Mouse (Mus musculus) heart, embryonic 13.5 days (tissue): ENCODE results near the gene Pifo. TPM values are rescaled to one million over a fixed set of nuclear protein-coding genes. Genes with fewer than 3 reads are reported as not detected.
A peak's percentile ranks its signal among the peaks of the same experiment; 100 is the strongest.
"Not testable (repeated sequence)": the region's sequence is repeated elsewhere in the genome, so short reads cannot be mapped to it uniquely, and the experiment has no call there.

Source experiments
- ATAC-seq: fragments of 200-750 bp; cut with Nextera tagmentation; 2 replicates; pipeline ENCODE4 v1.8.0; 2017; ENCODE audit warnings: moderate TSS enrichment; ENCODE audit not compliant: insufficient number of reproducible peaks, low FRiP score, low TSS enrichment; ENCODE audit errors: extremely low read depth
- H3K27ac ChIP-seq: fragments of 300-500 bp; sonication (generic); replicated peaks from 2 replicates; pipeline ENCODE4 v1.5.1; 2015; ENCODE audit warnings: moderate library complexity, mild to moderate bottlenecking, inconsistent platforms
- H3K27me3 ChIP-seq: fragments of 300-500 bp; sonication (generic); replicated peaks from 2 replicates; pipeline ENCODE4 v1.6.1; 2015; ENCODE audit warnings: mild to moderate bottlenecking, inconsistent platforms
- H3K36me3 ChIP-seq: fragments of 300-500 bp; sonication (generic); 2 replicates; pipeline ENCODE4 v1.6.1; 2015; ENCODE audit warnings: mild to moderate bottlenecking, inconsistent platforms
- H3K4me1 ChIP-seq: fragments of 300-500 bp; sonication (generic); 2 replicates; pipeline ENCODE4 v1.6.1; 2015; ENCODE audit warnings: inconsistent platforms
- H3K4me2 ChIP-seq: fragments of 300-500 bp; sonication (generic); 2 replicates; pipeline ENCODE4 v1.6.1; 2015; ENCODE audit warnings: inconsistent platforms, mild to moderate bottlenecking, moderate library complexity
- H3K4me3 ChIP-seq: fragments of 300-500 bp; sonication (generic); 2 replicates; pipeline ENCODE4 v1.5.1; 2015; ENCODE audit warnings: moderate library complexity, mild to moderate bottlenecking, inconsistent platforms
- H3K9ac ChIP-seq: fragments of 300-500 bp; sonication (generic); 2 replicates; pipeline ENCODE4 v1.6.1; 2015; ENCODE audit warnings: inconsistent platforms, mild to moderate bottlenecking, moderate library complexity
- H3K9me3 ChIP-seq: fragments of 300-500 bp; sonication (generic); 2 replicates; pipeline ENCODE4 v1.6.1; 2016; ENCODE audit warnings: inconsistent platforms
- WGBS: fragments of 180-500 bp; shearing (Covaris S2); methylation state at CpG from one replicate; pipeline ENCODE4 v1.1.7; 2015; ENCODE audit warnings: mixed read lengths; 5-methylcytosine and 5-hydroxymethylcytosine counted together
- polyA plus RNA-seq: library from polyadenylated mRNA; unstranded; fragments of >200 nt; fragmentation: Nextera tagmentation; extraction: Ambion mirVana; gene quantifications from 2 replicates; pipeline ENCODE4 v1.2.1, GENCODE M21; 2015

The Pifo gene
- polyA plus RNA-seq, 1 experiment from 2014 or later, result not detected

DNA sequence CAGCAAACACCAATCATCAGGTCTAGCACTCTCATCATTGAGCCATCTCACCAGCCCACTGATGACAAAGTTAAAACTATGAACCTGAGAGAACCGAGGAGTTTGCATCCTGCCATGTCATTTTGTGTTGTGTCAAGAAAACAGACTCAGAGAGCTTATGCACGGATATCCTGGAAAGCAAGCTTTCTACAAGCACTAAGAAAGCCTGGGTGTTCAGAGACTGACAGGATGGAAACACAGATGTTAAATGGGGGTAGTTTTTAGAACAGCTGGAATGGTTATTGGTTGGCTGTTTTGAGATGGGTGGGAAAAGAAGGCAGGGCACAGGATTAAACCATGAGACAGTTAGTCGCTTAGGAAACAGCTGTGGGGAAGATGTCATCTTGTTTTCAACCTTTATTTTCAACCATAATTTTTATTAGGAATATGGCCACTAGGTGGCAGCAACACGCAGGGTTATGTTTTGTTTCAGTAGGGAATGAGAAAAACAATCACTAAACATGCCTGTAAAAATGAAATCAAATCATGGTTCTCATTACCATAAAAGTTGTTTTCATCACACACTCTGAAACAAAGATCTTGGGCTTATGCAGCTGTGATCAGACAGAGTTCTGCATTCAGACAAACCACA, 22.7 kb downstream of the Pifo start:
- H3K9ac ChIP-seq, result no peak overlapping the region
- WGBS, result 25% methylated on average over 4 of the region's 4 CpGs
- no peaks in the 10 kb centered on the region for H3K27me3 ChIP-seq
- no peaks in the 10 kb centered on the region for H3K9me3 ChIP-seq
- no peaks in the 10 kb centered on the region for H3K4me1 ChIP-seq
- H3K27ac ChIP-seq, result no peak overlapping the region
- H3K4me2 ChIP-seq, result no peak overlapping the region
- ATAC-seq, result no peak
- H3K36me3 ChIP-seq, result no peaks in the 10 kb centered on the region
- H3K4me3 ChIP-seq, result no peak overlapping the region

DNA sequence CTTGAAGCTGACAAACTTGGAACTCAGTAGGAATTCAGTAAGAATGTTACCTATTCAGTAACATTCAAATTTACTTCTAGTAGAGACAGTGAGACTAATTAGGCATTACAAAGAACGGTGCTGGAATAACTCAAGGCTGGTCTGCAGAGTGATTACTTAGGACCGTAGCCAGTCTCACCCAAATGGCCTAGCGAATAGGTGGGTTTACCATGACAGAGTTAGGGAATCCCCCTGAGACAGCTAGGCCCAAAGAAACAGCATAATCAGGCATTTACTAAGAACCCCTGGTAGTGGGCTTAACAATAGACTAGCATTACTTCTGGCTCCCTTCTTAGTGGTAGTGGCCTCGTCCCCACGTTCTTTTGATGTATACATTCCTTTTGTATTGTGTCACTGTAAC, 24.8 kb downstream of the Pifo start:
- H3K4me3 ChIP-seq, H3K27ac ChIP-seq, H3K27me3 ChIP-seq, H3K36me3 ChIP-seq, ATAC-seq, H3K9me3 ChIP-seq, H3K4me1 ChIP-seq, H3K4me2 ChIP-seq, H3K9ac ChIP-seq: not testable (repeated sequence)
- 53% methylated on average over 5 of the region's 5 CpGs for WGBS

DNA sequence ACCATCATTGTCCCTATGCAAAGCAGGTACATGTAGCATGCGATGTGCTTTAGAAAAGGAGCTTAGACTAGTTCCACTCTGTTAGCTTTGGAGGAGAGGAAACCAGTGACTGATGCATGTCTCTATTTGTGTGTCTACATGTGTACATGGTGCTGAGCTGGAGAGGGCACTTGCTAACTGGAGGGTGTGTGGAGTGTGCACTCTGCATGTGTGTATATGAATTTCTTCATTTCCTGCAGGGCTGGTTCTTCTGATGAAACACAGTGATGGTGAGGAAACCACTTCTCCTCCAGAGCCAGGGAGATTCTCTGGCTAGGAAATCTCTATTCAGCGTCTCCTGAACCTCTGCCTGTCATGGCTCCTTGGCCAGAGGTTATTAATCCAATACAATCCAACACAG, 40.3 kb downstream of the Pifo start:
- WGBS, result 81% methylated on average over 2 of the region's 2 CpGs
- Histone ChIP-seq H3K9ac (no peak overlapping the region), H3K4me1 (no peaks in the 10 kb centered on the region), H3K36me3 (peaks cover 20% of the 10 kb centered on the region), H3K4me2 (no peak overlapping the region), H3K9me3 (no peaks in the 10 kb centered on the region), H3K4me3 (no peak overlapping the region), H3K27me3 (no peaks in the 10 kb centered on the region), H3K27ac (no peak overlapping the region)
- ATAC-seq, result no peak

DNA sequence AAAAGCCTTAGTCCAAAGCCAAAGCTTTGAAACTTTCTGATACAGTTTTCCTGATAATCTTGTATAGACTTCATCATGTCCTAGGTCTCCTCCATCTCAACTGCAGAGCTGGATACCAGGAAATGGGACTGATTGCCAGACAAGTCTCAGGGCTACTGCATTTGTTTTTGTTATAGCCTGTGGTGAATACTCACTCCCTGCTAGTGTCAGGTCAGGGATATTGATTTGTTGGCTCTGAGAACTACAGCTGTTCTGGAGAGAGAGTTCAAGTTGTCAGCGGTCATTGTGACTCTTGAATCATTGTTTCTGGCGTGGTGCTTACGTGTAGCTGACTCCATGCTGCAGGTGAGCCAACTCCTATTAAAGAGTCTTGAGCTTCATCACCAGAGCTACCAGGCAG, 41.0 kb downstream of the Pifo start, which contains the start of gene Ovgp1:
TSS of gene Ovgp1 (plus strand) at position 301 of the 400 bp plus-strand sequence.
- 82% methylated on average over 3 of the region's 3 CpGs for WGBS
- no peak for ATAC-seq
- Histone ChIP-seq H3K9ac (no peak within 1 kb of the TSS), H3K27ac (no peak within 1 kb of the TSS), H3K4me1 (no peaks in the 10 kb centered on the region), H3K27me3 (no peaks in the 10 kb centered on the region), H3K36me3 (peaks cover 27% of the 10 kb centered on the region), H3K4me3 (no peak within 1 kb of the TSS), H3K9me3 (no peaks in the 10 kb centered on the region), H3K4me2 (no peak within 1 kb of the TSS)

DNA sequence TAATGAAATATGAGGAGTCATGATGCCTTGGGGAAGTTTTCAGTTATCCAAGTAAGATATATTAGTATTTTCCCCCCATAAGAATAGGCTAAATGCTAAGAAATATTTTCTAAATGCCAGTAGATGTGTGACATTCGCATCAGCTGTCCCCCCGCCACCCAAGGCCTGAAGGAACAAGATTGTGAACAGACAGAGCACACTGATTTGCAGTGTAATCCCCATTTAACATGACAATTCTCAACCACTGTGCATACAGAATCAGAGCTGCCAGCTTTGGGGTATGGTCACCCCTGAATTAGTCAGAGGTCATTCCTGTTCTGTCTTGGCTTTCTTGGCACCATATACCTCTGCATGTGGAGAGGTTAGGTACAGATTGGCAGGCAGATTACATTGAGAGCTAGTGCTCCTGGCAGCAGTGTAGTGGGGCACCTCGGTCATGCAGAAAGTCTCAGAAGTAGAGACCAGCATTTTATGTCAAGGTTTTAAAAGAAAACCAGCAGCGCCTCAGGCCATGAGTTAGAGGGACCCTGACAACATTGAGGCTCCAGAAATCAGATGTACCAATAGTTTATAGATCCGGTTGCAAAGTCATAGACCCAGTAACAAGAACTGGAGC, 42.5 kb downstream of the Pifo start:
- Histone ChIP-seq H3K36me3 (peaks cover 42% of the 10 kb centered on the region), H3K4me2 (no peak overlapping the region), H3K4me3 (no peak overlapping the region), H3K27me3 (no peaks in the 10 kb centered on the region), H3K9me3 (no peaks in the 10 kb centered on the region), H3K4me1 (no peaks in the 10 kb centered on the region), H3K9ac (no peak overlapping the region), H3K27ac (no peak overlapping the region)
- 78% methylated on average over 5 of the region's 5 CpGs for WGBS
- ATAC-seq, result no peak

DNA sequence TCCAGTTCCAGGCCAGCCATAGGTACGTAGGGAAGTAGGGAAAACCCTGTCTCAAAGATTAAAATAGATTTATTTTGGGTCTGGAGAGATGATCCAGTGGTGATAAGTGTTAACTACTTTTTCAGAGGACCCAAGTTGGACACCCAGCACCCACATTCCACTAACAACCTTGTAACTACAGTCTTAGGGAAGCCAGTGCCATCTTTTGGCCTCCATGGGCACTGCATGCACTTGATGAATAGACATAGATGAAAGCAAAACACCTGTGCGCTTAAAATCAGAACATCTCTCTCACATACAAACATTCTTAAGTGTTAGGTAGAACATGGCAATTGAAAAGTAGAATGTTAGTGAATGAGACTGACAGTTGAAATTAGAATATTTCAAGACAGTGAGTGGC, 53.7 kb downstream of the Pifo start:
- no peak overlapping the region for H3K9ac ChIP-seq
- ATAC-seq, result no peak
- H3K9me3 ChIP-seq, result no peaks in the 10 kb centered on the region
- H3K4me3 ChIP-seq, result peak overlapping the region; percentile 96
- H3K4me1 ChIP-seq, result peaks cover 35% of the 10 kb centered on the region
- H3K27me3 ChIP-seq, result no peaks in the 10 kb centered on the region
- no peak overlapping the region for H3K27ac ChIP-seq
- peak overlapping the region; percentile 94 for H3K4me2 ChIP-seq
- WGBS, result 96% methylated on average over 2 of the region's 2 CpGs
- H3K36me3 ChIP-seq, result peaks cover 61% of the 10 kb centered on the region

DNA sequence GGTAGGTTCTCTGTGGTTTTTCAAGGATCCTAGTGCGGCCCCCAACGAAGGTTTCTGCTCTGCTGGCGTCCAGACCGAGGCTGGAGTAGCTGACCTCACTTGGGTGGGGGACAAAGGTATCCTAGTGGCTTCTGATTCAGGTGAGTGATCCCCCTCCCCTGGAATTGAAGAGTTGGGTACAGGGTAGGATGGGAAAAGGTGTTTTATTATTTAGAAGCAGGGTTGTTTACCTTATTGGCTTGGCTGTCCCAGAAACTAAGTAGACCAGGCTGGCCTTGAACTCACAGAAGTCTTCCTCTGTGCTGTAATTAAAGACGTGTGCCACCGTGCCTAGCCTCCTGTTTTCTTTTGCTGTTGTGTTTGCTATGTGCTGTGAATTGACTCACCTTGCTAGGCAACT, 54.4 kb downstream of the Pifo start, which contains the start of gene Atp5f1:
TSS of gene Atp5f1 (minus strand) at position 101 of the 400 bp plus-strand sequence.
- no peaks in the 10 kb centered on the region for H3K27me3 ChIP-seq
- peaks cover 57% of the 10 kb centered on the region for H3K36me3 ChIP-seq
- no peak for ATAC-seq
- peaks cover 35% of the 10 kb centered on the region for H3K4me1 ChIP-seq
- H3K27ac ChIP-seq, result peak within 1 kb of the TSS; percentile 95
- H3K4me3 ChIP-seq, result peak within 1 kb of the TSS; percentile 96
- peak within 1 kb of the TSS; percentile 100 for H3K9ac ChIP-seq
- 4% methylated on average over 6 of the region's 6 CpGs for WGBS
- no peaks in the 10 kb centered on the region for H3K9me3 ChIP-seq
- H3K4me2 ChIP-seq, result peak within 1 kb of the TSS; percentile 94

DNA sequence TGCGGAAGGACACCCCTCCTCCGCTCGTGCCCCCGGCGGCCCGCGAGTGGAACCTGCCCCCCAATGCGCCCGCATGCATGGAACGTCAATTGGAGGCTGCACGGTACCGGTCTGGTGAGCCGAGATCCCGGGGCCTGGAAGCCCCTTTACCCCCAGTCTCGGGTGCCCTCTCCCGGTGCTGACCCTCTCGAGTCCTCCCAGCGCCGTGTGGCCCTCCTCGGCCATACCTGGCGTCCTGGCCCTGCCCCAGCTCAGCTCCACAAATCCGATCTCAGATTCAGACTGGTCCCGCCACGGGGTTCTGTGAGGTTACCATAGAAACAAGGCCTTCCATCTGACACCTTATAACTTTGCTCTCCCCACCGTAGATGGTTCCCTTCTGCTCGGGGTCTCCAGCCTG, 54.9 kb downstream of the Pifo start:
- peak overlapping the region; percentile 96 for H3K4me3 ChIP-seq
- H3K9me3 ChIP-seq, result no peaks in the 10 kb centered on the region
- H3K4me1 ChIP-seq, result peaks cover 39% of the 10 kb centered on the region
- ATAC-seq, result peak; percentile 59
- peaks cover 57% of the 10 kb centered on the region for H3K36me3 ChIP-seq
- peak overlapping the region; percentile 62 for H3K27ac ChIP-seq
- peak overlapping the region; percentile 94 for H3K4me2 ChIP-seq
- H3K9ac ChIP-seq, result peak overlapping the region; percentile 96
- H3K27me3 ChIP-seq, result no peaks in the 10 kb centered on the region
- WGBS, result under 1% methylated on average over 26 of the region's 26 CpGs

DNA sequence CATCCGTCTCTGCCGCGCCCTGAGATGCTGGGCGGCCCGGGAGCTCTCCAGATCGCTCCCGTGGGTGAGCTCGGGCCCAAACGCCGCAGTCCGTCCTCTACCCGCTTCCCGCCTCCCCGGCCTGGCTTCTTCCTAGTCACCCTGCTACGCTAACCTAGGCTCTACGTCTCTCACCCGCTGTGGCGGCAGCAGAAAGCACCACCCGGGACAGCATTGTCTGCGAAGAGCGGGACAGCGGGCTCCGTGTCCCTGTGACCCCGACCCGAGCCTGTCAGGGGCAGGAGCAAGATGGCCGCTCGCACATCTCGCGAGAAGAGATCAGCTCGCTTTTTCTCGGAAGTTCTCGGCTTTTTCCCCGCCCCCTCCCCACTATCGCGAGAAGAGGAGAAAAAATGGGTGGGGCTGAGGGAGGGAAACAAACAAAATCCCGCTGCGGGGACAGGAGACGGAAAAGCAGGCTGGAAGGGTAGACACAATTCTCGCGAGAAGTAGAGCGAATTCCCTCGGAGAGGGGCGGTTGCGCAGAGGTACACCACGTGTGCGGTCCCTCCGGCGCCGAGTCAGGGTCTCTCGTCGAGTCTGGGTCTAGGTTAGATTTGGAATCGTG, 55.4 kb downstream of the Pifo start, which contains the start of gene Wdr77:
TSS of gene Wdr77 (plus strand) at position 396 of the 607 bp plus-strand sequence.
- peak within 1 kb of the TSS; percentile 100 for H3K9ac ChIP-seq
- H3K4me3 ChIP-seq, result peak within 1 kb of the TSS; percentile 96
- peak within 1 kb of the TSS; percentile 94 for H3K4me2 ChIP-seq
- under 1% methylated on average over 52 of the region's 52 CpGs for WGBS
- H3K27me3 ChIP-seq, result no peaks in the 10 kb centered on the region
- H3K27ac ChIP-seq, result peak within 1 kb of the TSS; percentile 95
- H3K4me1 ChIP-seq, result peaks cover 39% of the 10 kb centered on the region
- H3K36me3 ChIP-seq, result peaks cover 56% of the 10 kb centered on the region
- peak; percentile 97 for ATAC-seq
- no peaks in the 10 kb centered on the region for H3K9me3 ChIP-seq

DNA sequence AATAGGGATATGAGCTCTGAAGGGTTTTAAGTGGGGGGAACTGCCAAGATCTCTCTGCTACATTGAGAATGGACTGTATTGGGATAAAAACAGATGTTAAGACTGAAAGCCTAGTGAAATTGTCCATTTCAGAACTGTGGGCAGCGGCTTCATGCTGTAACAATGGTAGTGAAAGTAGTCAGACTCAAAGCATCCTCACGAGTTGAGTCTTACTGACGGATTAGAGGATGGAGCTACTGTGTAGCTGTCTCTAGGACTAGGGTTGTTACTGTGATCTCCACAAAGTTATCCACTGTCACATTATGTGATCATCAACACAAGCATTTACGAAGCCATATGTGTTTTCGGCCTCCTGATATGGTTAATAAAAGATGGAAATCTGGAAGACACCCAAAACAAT, 56.2 kb downstream of the Pifo start:
- Histone ChIP-seq H3K4me3 (peak overlapping the region; percentile 96), H3K27ac (peak overlapping the region; percentile 95), H3K36me3 (peaks cover 56% of the 10 kb centered on the region), H3K9ac (peak overlapping the region; percentile 100), H3K4me2 (peak overlapping the region; percentile 89), H3K27me3 (no peaks in the 10 kb centered on the region), H3K9me3 (no peaks in the 10 kb centered on the region), H3K4me1 (peaks cover 39% of the 10 kb centered on the region)
- ATAC-seq, result no peak
- 35% methylated on average over 5 of the region's 5 CpGs for WGBS

DNA sequence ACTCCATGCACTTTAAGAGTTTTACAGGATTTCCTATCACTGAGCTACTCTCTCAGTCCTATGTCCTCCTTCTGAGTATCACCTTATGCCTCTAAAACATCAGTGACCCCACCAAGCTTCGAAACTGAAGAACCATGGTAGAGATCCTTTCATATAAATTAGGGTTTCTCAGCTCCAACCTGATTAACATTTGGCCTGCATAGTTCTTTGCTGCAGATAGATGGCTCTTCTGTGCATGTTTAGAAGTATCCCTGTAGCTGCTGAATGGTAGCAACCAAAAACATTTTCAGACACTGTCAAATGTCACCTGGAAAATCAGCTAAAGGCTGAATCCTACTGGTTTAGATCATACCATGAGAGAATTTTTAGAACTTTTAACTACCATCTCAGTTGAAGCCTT, 57.2 kb downstream of the Pifo start:
- H3K36me3 ChIP-seq, result peaks cover 56% of the 10 kb centered on the region
- no peaks in the 10 kb centered on the region for H3K9me3 ChIP-seq
- peaks cover 39% of the 10 kb centered on the region for H3K4me1 ChIP-seq
- H3K4me3 ChIP-seq, result peak overlapping the region; percentile 96
- H3K27me3 ChIP-seq, result no peaks in the 10 kb centered on the region
- H3K27ac ChIP-seq, result no peak overlapping the region
- ATAC-seq, result no peak
- 89% methylated on average over 1 of the region's 1 CpGs for WGBS
- peak overlapping the region; percentile 53; the same call in 1 of the 2 replicates for H3K9ac ChIP-seq
- peak overlapping the region; percentile 89 for H3K4me2 ChIP-seq
